Mouse (Mus musculus) cerebellum, adult 2 months (tissue): ENCODE measurements around the gene Pls1. TPM values are rescaled to one million over a fixed set of nuclear protein-coding genes. Genes with fewer than 3 reads are reported as not detected.

Source experiments
- DNase-seq, 2 experiments: peaks; one replicate each; pipeline ENCODE4 v3.0.0; 2021
- H3K27ac ChIP-seq: fragments of 200-500 bp; 2 replicates; pipeline ENCODE4 v1.5.1; 2012; ENCODE audit warnings: low read length, control low read depth, inconsistent platforms; ENCODE audit not compliant: insufficient read depth
- H3K27me3 ChIP-seq: fragments of 200-500 bp; 2 replicates; pipeline ENCODE4 v1.6.1; 2012; ENCODE audit warnings: inconsistent platforms, mild to moderate bottlenecking, low read length, moderate library complexity; ENCODE audit not compliant: control insufficient read depth, insufficient read depth
- H3K4me1 ChIP-seq: fragments of 200-500 bp; 2 replicates; pipeline ENCODE4 v1.6.1; 2011; ENCODE audit warnings: low read length; ENCODE audit not compliant: control insufficient read depth, insufficient read depth
- H3K4me3 ChIP-seq: fragments of 200-500 bp; replicated peaks from 2 replicates; pipeline ENCODE3; 2011; ENCODE audit warnings: mild to moderate bottlenecking, low read depth, low read length, control low read depth; ENCODE audit not compliant: insufficient read depth
- CTCF ChIP-seq: fragments of 200-500 bp; IDR thresholded peaks from 2 replicates; pipeline ENCODE4 v1.5.1; 2011; ENCODE audit warnings: low read depth, mild to moderate bottlenecking, control low read depth, low read length, moderate library complexity, borderline replicate concordance; ENCODE audit not compliant: insufficient read depth
- POLR2A ChIP-seq: fragments of 200-500 bp; IDR thresholded peaks from 2 replicates; pipeline ENCODE4 v1.6.1; 2011; ENCODE audit warnings: low read length, control low read depth, borderline replicate concordance; ENCODE audit not compliant: insufficient read depth
- WGBS: fragments of 180-500 bp; shearing (Covaris S2); methylation state at CpG from one replicate; pipeline ENCODE4 v1.1.7; 2018; 5-methylcytosine and 5-hydroxymethylcytosine counted together
- polyA plus RNA-seq: library from polyadenylated mRNA; depleted of rRNA; stranded (reverse); fragments of >200 nt; gene quantifications from 2 replicates; pipeline ENCODE4 v1.2.3, GENCODE M21; 2012

Pls1 gene
- polyA plus RNA-seq, 1 experiment = 11.5 TPM

DNA sequence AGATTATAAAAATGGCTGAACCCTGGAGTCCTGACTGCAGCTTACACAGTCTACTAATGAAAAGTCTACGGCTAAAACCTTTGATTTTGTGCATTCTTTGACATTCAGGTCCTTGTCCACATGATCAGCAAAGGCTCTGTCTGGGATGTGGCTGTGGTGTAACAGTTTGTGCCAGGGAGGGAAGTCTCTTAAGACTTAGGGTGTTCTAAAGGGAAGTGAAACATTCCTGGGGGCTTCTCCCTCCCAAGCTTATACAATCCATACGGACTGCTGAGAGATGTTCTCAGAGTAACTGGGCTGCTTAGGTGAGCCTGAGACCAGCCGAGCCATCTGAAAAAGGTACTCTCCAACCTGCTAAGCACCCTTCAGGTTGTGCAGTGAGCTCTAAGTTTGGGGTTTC, 82.9 kb downstream of the Pls1 start:
- 93% methylated on average over 3 of the region's 3 CpGs for WGBS
- no peaks in the 10 kb centered on the region for H3K27me3 ChIP-seq
- H3K4me3 ChIP-seq = no peak overlapping the region
- no peak for DNase-seq
- H3K27ac ChIP-seq = no peak overlapping the region
- no peak for TF ChIP-seq POLR2A
- TF ChIP-seq CTCF = no peak
- no peaks in the 10 kb centered on the region; the same call in 1 of the 2 replicates for H3K4me1 ChIP-seq

DNA sequence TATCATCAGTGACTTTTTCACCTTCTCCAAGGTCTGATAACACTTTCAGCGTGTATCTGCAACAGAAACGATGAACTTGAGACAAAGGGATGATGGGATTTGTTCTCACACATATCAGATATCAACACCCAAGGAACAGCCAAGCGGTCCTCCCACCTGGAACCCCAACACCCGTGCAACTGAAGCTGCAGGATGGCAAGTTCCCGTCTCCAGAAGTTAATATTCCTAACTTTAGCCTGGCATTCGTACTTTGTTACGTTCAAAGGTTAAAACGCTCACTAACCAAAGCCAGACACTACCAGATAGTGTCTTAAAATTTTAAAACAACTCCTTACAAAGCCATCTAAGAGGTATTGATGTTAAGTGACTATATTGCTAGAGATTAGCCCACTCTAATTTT, 83.7 kb downstream of the Pls1 start:
- H3K4me3 ChIP-seq = no peak overlapping the region
- H3K27ac ChIP-seq = no peak overlapping the region
- H3K4me1 ChIP-seq = no peaks in the 10 kb centered on the region; the same call in 1 of the 2 replicates
- no peaks in the 10 kb centered on the region for H3K27me3 ChIP-seq
- no peak for DNase-seq
- 91% methylated on average over 8 of the region's 8 CpGs for WGBS
- no peak for TF ChIP-seq CTCF
- TF ChIP-seq POLR2A = no peak

DNA sequence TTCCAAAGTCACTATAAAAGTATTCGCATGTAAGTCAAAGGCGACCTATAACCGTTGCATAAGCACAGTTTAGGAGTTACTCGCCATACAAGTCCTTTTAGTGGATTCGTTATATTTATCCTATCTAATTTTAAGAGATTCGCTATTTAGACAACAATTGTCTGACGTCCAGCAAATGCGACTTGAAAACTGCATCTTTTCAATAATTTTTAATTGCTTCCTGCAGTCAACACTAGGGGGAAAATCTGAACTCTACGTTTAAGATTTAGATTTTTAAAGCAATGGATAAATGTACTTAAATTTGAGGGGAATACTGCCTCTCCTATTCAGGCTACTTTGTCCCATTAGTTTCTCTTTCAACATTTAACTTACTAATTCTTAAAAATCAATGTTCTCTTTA, 94.4 kb downstream of the Pls1 start:
- Histone ChIP-seq H3K4me3 (peak overlapping the region; percentile 86), H3K27ac (no peak overlapping the region; the same call in 1 of the 2 replicates), H3K4me1 (no peaks in the 10 kb centered on the region; the same call in 1 of the 2 replicates), H3K27me3 (no peaks in the 10 kb centered on the region)
- TF ChIP-seq CTCF = no peak
- no peak for TF ChIP-seq POLR2A
- DNase-seq = no peak
- 25% methylated on average over 9 of the region's 9 CpGs for WGBS

DNA sequence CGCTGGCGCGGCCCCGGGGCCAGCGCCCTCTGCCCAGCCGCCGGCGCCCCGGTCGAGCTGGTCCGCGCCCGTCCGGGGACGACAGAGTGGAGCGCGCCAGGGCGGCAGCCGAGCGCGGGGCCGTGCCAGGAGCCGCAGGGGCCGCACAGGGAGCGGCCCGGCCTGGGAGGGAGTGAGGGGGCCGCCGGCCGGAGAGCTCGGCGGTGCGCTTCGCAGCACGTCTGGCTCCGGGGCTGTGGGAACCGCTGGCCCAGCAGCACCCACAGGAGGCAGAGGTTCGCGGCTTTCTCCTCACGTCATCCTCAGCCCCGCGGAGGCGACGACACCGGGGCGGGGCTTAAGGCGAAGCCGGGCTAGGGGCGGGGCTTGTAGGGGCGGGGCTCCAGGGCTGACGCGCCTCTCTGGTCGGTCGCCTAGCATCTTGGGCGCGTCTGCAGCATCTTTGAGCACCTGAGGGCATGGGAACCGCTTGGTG, 95.0 kb downstream of the Pls1 start, which contains the start of gene Trpc1:
TSS of gene Trpc1 (minus strand) at position 339 of the 475 bp plus-strand sequence.
- Histone ChIP-seq H3K4me3 (peak within 1 kb of the TSS; percentile 86), H3K4me1 (no peaks in the 10 kb centered on the region; the same call in 1 of the 2 replicates), H3K27me3 (no peaks in the 10 kb centered on the region), H3K27ac (peak within 1 kb of the TSS; percentile 87)
- under 1% methylated on average over 49 of the region's 56 CpGs for WGBS
- TF ChIP-seq POLR2A (peak; percentile 76), CTCF (no peak)
- DNase-seq = peak; percentile 85 to 89

DNA sequence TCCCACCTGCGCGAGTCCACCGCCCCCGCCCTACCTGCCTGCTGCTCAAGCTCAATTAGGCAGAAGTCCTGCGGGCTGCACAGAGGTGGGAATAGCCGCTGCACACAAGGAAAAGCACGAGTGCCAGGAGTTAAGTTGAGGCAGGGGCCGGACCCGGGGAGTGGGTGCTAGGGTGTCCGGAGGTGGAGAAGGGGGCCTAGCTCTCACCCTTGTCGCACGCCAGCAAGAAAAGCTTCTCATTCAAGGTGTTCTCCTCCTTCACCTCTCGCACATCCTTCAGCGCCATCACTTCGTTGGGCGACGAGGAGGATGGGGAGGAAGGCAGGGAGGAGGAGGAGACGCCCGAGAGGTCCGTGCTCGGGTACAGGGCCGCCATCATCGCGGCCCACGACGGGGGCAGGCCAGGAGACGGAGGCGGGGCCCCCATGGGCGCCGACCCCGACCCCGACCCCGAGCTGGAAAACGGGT, 95.6 kb downstream of the Pls1 start:
- peak overlapping the region; percentile 86 for H3K4me3 ChIP-seq
- WGBS = under 1% methylated on average over 34 of the region's 34 CpGs
- no peaks in the 10 kb centered on the region; the same call in 1 of the 2 replicates for H3K4me1 ChIP-seq
- TF ChIP-seq CTCF (no peak), POLR2A (no peak)
- H3K27ac ChIP-seq = peak overlapping the region; percentile 87; the same call in 1 of the 2 replicates
- H3K27me3 ChIP-seq = no peaks in the 10 kb centered on the region
- peak; percentile 41 to 64 for DNase-seq

DNA sequence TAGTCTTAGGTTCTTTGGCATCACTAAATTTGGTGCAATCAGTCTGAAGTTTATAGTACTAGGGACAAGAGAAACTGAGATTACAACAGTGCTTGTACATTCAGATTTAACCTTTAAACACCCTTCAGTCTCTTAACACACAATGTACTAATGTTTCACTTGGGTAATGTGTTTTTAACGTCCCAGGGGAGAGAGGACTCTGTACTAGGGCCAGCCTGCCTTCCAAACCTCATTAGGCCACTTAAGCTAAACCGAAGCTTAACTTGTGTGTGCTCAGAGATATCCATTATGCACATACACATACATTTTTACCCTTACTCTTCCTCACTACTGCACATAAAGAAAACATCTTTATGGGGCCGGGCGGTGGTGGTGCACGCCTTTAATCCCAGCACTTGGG, 97.8 kb downstream of the Pls1 start:
- H3K4me3 ChIP-seq = no peak overlapping the region
- no peak overlapping the region for H3K27ac ChIP-seq
- no peak for DNase-seq
- 89% methylated on average over 5 of the region's 5 CpGs for WGBS
- H3K27me3 ChIP-seq = no peaks in the 10 kb centered on the region
- H3K4me1 ChIP-seq = no peaks in the 10 kb centered on the region; the same call in 1 of the 2 replicates
- TF ChIP-seq CTCF (no peak), POLR2A (no peak)

DNA sequence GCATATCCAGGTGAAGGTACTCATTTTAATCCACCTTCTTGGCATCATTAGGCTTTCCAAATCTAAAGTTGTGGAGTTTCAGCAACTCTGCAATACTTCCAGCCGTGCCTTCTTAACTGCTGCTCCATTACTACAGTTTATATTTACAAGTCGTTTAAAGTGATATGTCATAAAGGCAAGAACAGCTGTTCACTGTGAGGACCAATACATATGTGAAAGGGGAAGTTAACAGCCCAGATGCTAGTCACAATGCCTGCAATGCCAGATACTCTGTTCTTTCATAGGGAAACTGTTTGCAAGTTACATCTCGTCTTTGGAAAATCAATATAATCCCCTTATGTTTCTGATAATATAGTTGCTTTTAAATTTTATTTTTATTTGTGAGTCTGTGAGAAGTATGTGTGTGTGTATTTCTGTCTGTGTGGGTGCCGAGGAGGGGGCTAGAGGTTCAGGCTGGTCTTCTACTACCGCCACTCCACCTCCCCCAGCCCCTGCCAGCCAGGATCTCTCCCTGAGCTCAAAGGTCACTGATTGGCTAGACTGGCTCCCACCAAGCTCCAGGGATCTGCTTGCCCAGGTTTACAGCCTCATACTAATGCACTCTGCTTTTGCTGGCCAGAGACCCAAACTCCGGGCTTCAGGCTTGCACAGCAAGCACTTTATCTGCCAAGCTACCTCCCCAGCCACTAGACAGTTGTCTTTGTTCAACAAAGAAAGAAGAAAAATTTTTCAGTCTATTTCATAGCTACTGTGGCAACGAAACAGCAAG, 100.1 kb downstream of the Pls1 start:
- WGBS = 52% methylated on average over 7 of the region's 7 CpGs
- Histone ChIP-seq H3K27ac (no peak overlapping the region), H3K4me1 (no peaks in the 10 kb centered on the region; the same call in 1 of the 2 replicates), H3K27me3 (no peaks in the 10 kb centered on the region), H3K4me3 (no peak overlapping the region)
- peak in 1 of 2 experiments; percentile 13 for DNase-seq
- no peak for TF ChIP-seq CTCF
- no peak for TF ChIP-seq POLR2A

DNA sequence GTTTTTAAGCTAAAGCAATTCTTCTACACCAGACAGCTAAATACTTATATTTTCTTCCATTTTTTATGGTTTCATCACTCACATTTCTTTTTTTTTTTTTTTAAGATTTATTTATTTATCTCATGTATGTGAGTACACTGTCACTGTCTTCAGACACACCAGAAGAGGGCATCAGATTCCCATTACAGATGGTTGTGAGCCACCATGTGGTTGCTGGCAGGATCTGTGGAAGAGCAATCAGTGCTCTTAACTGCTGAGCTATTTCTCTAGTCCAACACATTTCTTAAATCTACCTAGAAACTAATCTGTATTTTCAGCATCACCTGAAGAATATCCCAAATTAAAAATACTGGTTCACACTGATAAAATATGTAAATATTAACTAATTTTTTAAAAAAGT, 108.9 kb downstream of the Pls1 start:
- no peaks in the 10 kb centered on the region for H3K27me3 ChIP-seq
- no peak overlapping the region for H3K27ac ChIP-seq
- no peak for DNase-seq
- H3K4me1 ChIP-seq = no peaks in the 10 kb centered on the region
- no peak for TF ChIP-seq POLR2A
- TF ChIP-seq CTCF = peak; percentile 27; the same call in 1 of the 2 replicates
- no peak overlapping the region for H3K4me3 ChIP-seq
